Mouse (Mus musculus): ENCODE measurements around the gene Lin9.
A peak's percentile ranks its signal among the peaks of the same experiment; 100 is the strongest.

The Lin9 gene

GRCm38 (mm10) chr1:180707813-180708212, 66.9 kb downstream of the Lin9 start:
- DNase-seq (ENCODE audit: low spot score in 2 of 2) = no peak

GRCm38 (mm10) chr1:180708935-180709776, 68.2 kb downstream of the Lin9 start:
- DNase-seq (ENCODE audit: low spot score in 2 of 2) = no peak

GRCm38 (mm10) chr1:180718756-180719155, 77.8 kb downstream of the Lin9 start:
- no peak for DNase-seq (ENCODE audit: low spot score in 2 of 2)

GRCm38 (mm10) chr1:180719483-180719882, 78.5 kb downstream of the Lin9 start:
- DNase-seq (ENCODE audit: low spot score in 2 of 2) = no peak

- DNase-seq (ENCODE audit: low spot score in 2 of 2) = peak; percentile 88 to 91
Measured at GRCm38 (mm10) chr1:180719951-180720689, 79.2 kb downstream of the Lin9 start.

GRCm38 (mm10) chr1:180722608-180723007, 81.7 kb downstream of the Lin9 start:
- DNase-seq (ENCODE audit: low spot score in 2 of 2) = no peak

- DNase-seq (ENCODE audit: low spot score in 2 of 2) = no peak
Measured at GRCm38 (mm10) chr1:180723701-180724238, 82.8 kb downstream of the Lin9 start.

- peak; percentile 88 to 94 for DNase-seq (ENCODE audit: low spot score in 2 of 2)
Measured at GRCm38 (mm10) chr1:180725704-180726179, 84.8 kb downstream of the Lin9 start, which contains the start of gene Acbd3. Acbd3 (plus strand) TSS chr1:180726043.

GRCm38 (mm10) chr1:180726183-180726582, 85.2 kb downstream of the Lin9 start:
- DNase-seq (ENCODE audit: low spot score in 2 of 2) = no peak

- no peak for DNase-seq (ENCODE audit: low spot score in 2 of 2)
Measured at GRCm38 (mm10) chr1:180729231-180729630, 88.3 kb downstream of the Lin9 start.
